Mouse (Mus musculus) testis, adult 2 months (tissue): ENCODE results near the gene Ttc23. TPM values are rescaled to one million over a fixed set of nuclear protein-coding genes. Genes with fewer than 3 reads are reported as not detected.
A peak's percentile ranks its signal among the peaks of the same experiment; 100 is the strongest.

Experiments
- H3K27ac ChIP-seq: fragments of 200-500 bp; 2 replicates; pipeline ENCODE4 v1.5.1; 2012; ENCODE audit warnings: low read depth, low read length; ENCODE audit not compliant: control insufficient read depth, insufficient read depth
- H3K27me3 ChIP-seq: fragments of 200-500 bp; 2 replicates; pipeline ENCODE4 v1.6.1; 2012; ENCODE audit warnings: mild to moderate bottlenecking, low read length, moderate library complexity; ENCODE audit not compliant: control insufficient read depth, insufficient read depth
- H3K36me3 ChIP-seq: fragments of 200-500 bp; 2 replicates; pipeline ENCODE4 v1.6.1; 2012; ENCODE audit warnings: mild to moderate bottlenecking, low read length; ENCODE audit not compliant: control insufficient read depth, insufficient read depth
- H3K4me1 ChIP-seq: fragments of 200-500 bp; 2 replicates; pipeline ENCODE4 v1.6.1; 2012; ENCODE audit warnings: low read length; ENCODE audit not compliant: control insufficient read depth, insufficient read depth
- H3K4me3 ChIP-seq: fragments of 200-500 bp; 2 replicates; pipeline ENCODE4 v1.5.1; 2012; ENCODE audit warnings: low read depth, mild to moderate bottlenecking, low read length, moderate library complexity, mixed read lengths; ENCODE audit not compliant: control insufficient read depth
- CTCF ChIP-seq: fragments of 200-500 bp; IDR thresholded peaks from 2 replicates; pipeline ENCODE4 v1.5.1; 2012; ENCODE audit warnings: low read depth, mild to moderate bottlenecking, inconsistent platforms, low read length, moderate library complexity; ENCODE audit not compliant: control insufficient read depth, insufficient read depth, insufficient replicate concordance
- POLR2A ChIP-seq: fragments of 200-500 bp; IDR thresholded peaks from 2 replicates; pipeline ENCODE4 v1.6.1; 2012; ENCODE audit warnings: low read depth, mild to moderate bottlenecking, inconsistent platforms, low read length, moderate library complexity; ENCODE audit not compliant: control insufficient read depth
- polyA plus RNA-seq: library from polyadenylated mRNA; depleted of rRNA; stranded (reverse); fragments of >200 nt; gene quantifications from 2 replicates; pipeline ENCODE4 v1.2.3, GENCODE M21; 2012

The Ttc23 gene
- polyA plus RNA-seq, 1 experiment, result 43.7 TPM

GRCm38 (mm10) chr7:67749441-67750239 lies 102.4 kb downstream of the Ttc23 start:
- H3K4me1 ChIP-seq, result no peaks in the 10 kb centered on the region
- no peak overlapping the region for H3K27ac ChIP-seq
- TF ChIP-seq POLR2A (no peak), CTCF (no peak)
- H3K36me3 ChIP-seq, result no peaks in the 10 kb centered on the region
- no peak overlapping the region for H3K4me3 ChIP-seq
- no peaks in the 10 kb centered on the region for H3K27me3 ChIP-seq

- peaks cover 8% of the 10 kb centered on the region for H3K4me1 ChIP-seq
Measured at GRCm38 (mm10) chr7:67754606-67755005, 107.4 kb downstream of the Ttc23 start.

DNA sequence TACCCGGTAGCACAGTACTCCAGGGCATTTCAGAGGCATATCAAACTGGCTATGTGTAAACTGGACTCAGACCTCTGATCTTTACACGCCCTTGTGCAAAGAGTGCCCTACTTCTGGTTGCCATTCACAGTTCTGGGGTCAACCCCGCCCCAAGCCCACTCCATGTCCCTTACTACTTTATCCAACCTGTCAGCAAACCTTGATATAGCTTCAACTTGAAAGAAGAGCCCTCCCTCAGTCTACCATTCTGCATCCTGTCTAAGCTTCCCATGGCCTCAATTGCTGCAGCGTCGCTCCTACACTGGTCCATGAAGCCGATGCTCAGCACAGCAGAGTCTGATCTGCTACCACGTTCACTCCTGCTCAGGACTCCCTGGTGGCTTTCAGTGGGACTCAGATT lies 108.2 kb downstream of the Ttc23 start:
- H3K27me3 ChIP-seq, result no peaks in the 10 kb centered on the region
- no peaks in the 10 kb centered on the region for H3K36me3 ChIP-seq
- H3K4me1 ChIP-seq, result peaks cover 8% of the 10 kb centered on the region
- H3K4me3 ChIP-seq, result no peak overlapping the region
- no peak overlapping the region for H3K27ac ChIP-seq
- TF ChIP-seq CTCF (no peak), POLR2A (no peak)

More at GRCm38 (mm10) chr7:67754606-67755005, 107.4 kb downstream of the Ttc23 start:
- no peak overlapping the region for H3K4me3 ChIP-seq
- no peaks in the 10 kb centered on the region for H3K27me3 ChIP-seq
- TF ChIP-seq CTCF, result no peak
- no peak for TF ChIP-seq POLR2A
- no peaks in the 10 kb centered on the region for H3K36me3 ChIP-seq
- H3K27ac ChIP-seq, result no peak overlapping the region

- no peak overlapping the region for H3K4me3 ChIP-seq
- no peak for TF ChIP-seq CTCF
- TF ChIP-seq POLR2A, result no peak
- no peak overlapping the region for H3K27ac ChIP-seq
- peaks cover 8% of the 10 kb centered on the region for H3K4me1 ChIP-seq
- H3K27me3 ChIP-seq, result no peaks in the 10 kb centered on the region
- H3K36me3 ChIP-seq, result no peaks in the 10 kb centered on the region
Measured at GRCm38 (mm10) chr7:67756636-67757035, 109.4 kb downstream of the Ttc23 start.

- H3K4me1 ChIP-seq, result peaks cover 8% of the 10 kb centered on the region
- H3K4me3 ChIP-seq, result peak overlapping the region; percentile 83
- no peak overlapping the region for H3K27ac ChIP-seq
- no peak for TF ChIP-seq CTCF
- no peak for TF ChIP-seq POLR2A
- H3K36me3 ChIP-seq, result no peaks in the 10 kb centered on the region
- H3K27me3 ChIP-seq, result no peaks in the 10 kb centered on the region
Measured at GRCm38 (mm10) chr7:67758506-67758857, 111.3 kb downstream of the Ttc23 start.

- Histone ChIP-seq H3K4me3 (peak overlapping the region; percentile 83), H3K4me1 (peaks cover 8% of the 10 kb centered on the region), H3K36me3 (no peaks in the 10 kb centered on the region), H3K27me3 (no peaks in the 10 kb centered on the region), H3K27ac (peak overlapping the region; percentile 41)
- no peak for TF ChIP-seq CTCF
- TF ChIP-seq POLR2A, result 0 out of 2 replicates have a peak, but pooled peaks have one; percentile 1
Measured at GRCm38 (mm10) chr7:67758858-67759628, 111.8 kb downstream of the Ttc23 start.

DNA sequence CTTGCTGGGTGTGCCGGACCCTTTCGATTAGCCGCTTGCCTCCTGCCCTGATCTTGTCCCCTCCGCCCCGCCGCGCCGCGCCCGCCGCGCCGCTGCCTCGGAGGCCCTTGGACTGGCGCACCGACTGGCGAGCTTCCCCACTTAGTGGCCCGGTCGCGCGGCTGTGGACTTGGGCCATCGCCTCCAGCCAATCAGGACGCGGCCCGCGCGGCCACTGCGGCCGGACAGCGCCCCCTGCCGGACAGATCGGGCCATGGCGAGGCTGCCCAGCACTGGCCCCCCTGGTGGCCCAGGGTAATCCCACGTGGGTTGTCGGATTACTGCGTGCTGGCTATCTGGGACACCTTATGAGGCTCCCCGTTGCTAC lies 112.4 kb downstream of the Ttc23 start, which contains the start of gene Synm:
TSS of gene Synm (minus strand) at position 114 of the 367 bp plus-strand sequence.
- peak within 1 kb of the TSS; percentile 41 for H3K27ac ChIP-seq
- peaks cover 8% of the 10 kb centered on the region for H3K4me1 ChIP-seq
- H3K36me3 ChIP-seq, result no peaks in the 10 kb centered on the region
- H3K27me3 ChIP-seq, result no peaks in the 10 kb centered on the region
- TF ChIP-seq CTCF (peak; percentile 96), POLR2A (no peak)
- peak within 1 kb of the TSS; percentile 83 for H3K4me3 ChIP-seq
